Mouse (Mus musculus) right cerebral cortex, postnatal 14 days (tissue): ENCODE measurements at regions not wholly inside any gene's neighbourhood (a gene's known extent, or its start where the extent isn't known, plus 50 kb on each side); places are given as distances from the start of the nearest gene placed in this dataset.

Experiments used
- DNase-seq: peaks from one replicate; pipeline ENCODE4 v3.0.0; 2022

- no peak for DNase-seq
Measured at GRCm38 (mm10) chr3:130977921-130978700, 132.2 kb upstream of the Lef1 start.

- DNase-seq, result no peak
Measured at GRCm38 (mm10) chr3:130976206-130976605, 134.1 kb upstream of the Lef1 start.

DNA sequence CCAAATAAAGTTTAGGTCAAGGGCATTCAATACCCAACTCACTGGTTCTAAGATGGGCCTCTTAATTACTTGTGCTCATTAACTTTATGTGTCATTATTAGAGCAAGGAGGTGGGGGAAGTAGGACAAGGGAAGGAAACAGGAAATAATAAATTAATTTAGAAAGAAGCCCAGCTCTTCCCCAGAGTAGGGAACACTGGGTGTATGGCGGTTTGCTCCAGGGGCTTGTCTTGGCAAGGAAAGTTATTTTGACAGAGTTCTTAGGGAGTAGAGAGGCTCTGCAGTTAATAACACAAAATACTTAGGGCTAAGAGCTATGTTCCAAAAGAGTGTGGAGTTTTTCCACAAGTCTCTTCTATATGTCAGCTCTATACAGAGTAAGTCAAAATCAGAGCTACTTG is 135.0 kb upstream of the Lef1 start:
- no peak for DNase-seq

- DNase-seq, result no peak
Measured at GRCm38 (mm10) chr3:130972126-130972525, 138.1 kb upstream of the Lef1 start.

- DNase-seq, result no peak
Measured at GRCm38 (mm10) chr3:130965275-130965674, 145.0 kb upstream of the Lef1 start.

GRCm38 (mm10) chr3:130964088-130964487 is 146.2 kb upstream of the Lef1 start:
- DNase-seq, result no peak

DNA sequence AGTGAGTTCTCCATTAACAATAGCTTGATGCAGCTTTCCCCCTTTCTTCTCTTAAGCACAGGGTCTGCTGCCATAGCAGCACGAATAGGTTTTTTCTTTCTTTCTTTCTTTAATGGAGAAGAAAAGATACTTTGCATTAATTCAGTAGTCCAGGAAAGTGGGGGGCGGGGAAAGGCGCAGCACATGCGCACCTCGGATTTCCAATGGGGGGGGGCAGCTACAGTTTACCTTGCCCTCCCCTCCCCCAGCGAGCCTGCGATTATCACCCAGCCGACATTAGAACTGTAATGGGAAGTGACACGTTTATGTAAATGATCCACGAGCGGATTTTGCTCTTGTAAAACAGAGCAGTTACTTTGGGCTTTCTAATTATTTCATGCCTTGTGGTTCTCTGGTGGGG is 146.6 kb upstream of the Lef1 start:
- peak; percentile 31 for DNase-seq

- DNase-seq, result no peak
Measured at GRCm38 (mm10) chr3:130962701-130963472, 147.4 kb upstream of the Lef1 start.

- DNase-seq, result no peak
Measured at GRCm38 (mm10) chr3:130962151-130962633, 148.1 kb upstream of the Lef1 start.

GRCm38 (mm10) chr3:130961704-130962103 is 148.6 kb upstream of the Lef1 start:
- DNase-seq, result no peak

DNA sequence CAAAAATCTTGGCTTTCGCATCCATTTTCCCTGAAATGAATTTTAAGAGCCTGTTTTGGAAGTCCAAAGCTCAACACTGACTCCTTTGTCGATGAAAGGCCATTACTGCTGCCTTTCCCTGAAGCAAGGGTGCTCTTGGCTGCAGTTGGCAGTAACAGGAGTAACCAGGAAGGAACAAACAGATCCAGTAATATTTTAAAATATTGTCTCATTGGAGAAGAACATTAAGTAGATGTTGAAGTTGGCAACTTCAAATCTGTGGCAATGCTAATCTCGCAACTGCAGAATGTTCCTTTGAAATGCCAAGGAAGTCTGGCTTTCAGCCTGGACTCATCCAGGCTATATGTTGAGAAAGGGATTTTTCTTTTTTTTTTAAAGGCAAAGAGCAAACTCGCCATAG is 154.3 kb upstream of the Lef1 start:
- DNase-seq, result no peak

DNA sequence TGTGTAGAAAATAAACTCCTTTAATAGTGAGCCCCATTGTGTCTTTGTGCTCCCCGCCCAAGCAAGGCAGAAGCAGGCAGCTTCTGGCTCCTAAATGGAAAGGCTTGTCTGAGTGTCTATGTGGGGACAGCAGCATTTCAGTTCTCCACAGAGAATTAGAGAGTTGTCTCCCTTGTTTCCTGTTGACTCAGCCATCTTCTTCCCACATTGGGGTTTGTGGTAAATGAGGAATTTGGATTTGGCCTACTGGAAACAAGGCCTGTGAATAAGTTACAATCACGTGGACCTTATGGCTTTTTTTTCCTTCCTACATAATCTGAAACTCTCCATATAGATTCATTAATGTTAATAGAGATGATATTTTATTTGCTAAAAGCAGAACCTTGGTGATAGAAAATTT is 158.9 kb upstream of the Lef1 start:
- no peak for DNase-seq

DNA sequence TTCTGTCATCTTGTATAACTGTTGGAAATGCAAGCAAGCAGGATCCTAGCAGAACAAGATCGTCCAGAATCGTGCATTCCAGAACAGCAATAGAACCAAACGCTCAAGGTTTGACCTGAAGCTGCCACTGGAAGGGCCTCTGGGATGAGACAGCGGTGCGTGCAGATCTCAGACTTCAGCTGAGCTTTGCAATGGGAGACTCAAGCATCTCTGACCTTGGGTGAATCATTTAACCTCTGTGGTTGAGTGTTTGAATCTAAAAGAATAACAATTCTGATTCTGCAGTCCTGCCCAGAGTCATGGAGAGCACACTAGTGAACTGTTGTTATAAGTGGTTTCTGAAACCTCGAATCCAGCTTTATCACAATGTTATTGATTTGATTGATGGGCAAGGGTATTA is 159.4 kb upstream of the Lef1 start:
- no peak for DNase-seq

DNA sequence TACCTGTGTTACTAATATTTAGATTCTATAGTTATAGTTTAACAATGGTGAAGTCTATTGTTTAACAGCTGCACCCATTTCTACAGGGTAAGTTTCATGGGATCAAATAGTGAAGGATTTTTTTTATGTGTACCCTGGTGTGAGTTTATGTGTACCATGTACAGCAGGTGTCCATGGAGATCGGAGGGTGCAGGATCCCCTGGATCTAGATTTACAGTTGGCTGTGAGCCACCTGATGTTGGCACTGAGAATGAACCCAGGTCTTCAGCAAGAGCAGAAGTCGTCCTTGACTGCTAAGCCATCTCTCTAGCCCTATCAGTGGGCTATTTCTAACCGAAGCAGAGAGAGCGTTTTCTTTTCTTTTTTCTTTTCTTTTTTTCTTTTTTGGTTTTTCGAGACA is 162.4 kb upstream of the Lef1 start:
- DNase-seq, result no peak

- DNase-seq, result no peak
Measured at GRCm38 (mm10) chr3:130947277-130947606, 163.0 kb upstream of the Lef1 start.

GRCm38 (mm10) chr3:130946576-130947276 is 163.5 kb upstream of the Lef1 start:
- no peak for DNase-seq

DNA sequence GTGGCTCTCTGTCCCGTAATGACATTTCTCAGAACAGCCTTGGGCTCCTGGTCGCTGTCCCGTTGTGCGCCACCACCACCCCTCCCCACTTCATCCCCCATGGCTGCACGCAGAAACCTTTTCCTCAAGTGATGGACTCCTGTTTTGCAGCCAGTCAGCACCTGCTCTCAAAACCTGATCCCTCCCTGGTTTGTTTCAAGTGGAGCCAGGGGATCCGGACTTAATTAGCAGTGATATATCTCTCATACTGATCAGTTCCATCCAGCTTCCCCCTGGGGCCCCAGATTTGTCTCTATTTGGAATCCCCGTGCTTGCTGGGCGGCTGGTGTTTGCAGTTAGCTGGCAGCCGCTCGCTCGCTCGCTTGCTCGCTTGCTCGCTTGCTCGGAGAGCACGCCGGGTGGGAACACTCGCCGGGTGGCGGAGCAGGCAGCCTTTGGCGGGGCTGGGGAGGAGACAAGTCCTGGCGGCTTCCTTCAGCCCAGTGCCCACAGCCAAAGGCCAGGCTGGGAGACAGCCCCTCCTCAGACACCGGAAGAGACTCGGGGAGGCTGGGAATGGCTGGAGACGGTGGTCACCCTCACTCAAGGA is 164.3 kb upstream of the Lef1 start:
- peak; percentile 25 for DNase-seq

DNA sequence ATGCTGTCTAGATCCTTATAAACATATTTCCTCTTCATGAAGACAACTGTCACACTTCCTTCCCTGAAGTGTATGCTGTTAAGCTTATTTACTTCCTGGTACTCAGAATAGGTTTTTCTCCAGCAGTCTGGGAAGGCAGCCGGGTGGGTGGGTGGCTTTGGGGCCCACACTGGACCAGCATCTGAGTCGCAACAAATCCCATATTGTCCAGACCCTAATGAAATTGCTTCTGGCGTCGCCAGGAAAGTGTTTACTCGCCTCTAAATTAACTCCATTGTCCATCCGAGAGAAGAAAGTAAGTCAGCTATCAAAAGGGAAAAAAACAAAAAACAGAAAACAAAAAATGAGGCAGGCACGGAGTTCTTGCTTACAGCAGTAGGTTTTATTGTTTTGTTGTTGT is 164.9 kb upstream of the Lef1 start:
- no peak for DNase-seq

DNA sequence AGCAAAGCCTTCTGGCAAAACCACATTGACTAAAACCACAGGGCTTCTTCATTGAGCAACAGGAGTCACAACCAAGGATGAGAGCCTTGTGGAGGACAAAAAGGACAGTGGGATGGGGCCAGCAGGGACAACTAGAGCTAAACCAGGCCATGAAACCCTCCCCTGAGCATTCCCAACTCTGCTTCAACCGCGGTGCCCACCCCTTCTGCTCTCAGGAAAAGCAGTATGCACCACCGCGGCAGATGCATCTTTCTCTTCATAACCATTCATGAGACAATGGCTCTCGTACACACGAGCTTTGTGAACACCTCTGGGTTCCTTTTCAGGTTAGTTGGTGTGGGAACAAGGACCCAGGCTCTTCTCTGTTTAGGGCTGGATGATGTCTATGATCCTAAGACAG is 166.0 kb upstream of the Lef1 start:
- DNase-seq, result no peak

DNA sequence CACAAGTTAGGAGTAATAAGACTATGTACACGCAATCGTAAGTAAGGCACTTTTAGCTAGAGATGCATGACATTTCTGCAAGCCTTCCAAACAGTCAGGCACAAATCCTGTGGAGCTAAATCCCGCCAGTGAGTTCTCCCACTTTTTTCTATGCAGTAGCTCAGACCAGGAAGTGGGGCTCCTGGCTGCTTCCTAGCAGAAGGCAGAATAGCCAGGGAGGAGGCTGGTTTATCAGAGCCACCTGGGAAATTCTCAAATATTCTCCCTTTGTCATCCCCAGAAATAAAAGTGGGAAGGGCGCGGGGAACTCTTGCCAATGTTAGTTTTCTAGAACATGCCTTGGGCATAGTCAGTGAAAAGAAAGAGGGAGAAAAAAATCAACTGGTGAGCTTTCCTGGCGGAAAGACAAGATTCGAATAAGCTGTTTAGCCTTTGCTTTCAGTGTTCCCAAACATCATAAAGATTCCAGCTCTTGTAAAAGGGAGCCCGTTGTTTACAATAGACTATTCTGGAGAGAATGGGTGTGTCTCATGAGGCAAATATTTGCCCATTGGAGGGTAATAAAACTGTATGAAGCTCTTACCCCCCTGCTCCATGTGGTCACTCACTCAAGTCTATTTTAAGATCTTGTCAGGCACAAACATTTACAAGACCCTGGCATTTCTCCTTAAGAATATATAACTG is 167.2 kb upstream of the Lef1 start:
- no peak for DNase-seq

DNA sequence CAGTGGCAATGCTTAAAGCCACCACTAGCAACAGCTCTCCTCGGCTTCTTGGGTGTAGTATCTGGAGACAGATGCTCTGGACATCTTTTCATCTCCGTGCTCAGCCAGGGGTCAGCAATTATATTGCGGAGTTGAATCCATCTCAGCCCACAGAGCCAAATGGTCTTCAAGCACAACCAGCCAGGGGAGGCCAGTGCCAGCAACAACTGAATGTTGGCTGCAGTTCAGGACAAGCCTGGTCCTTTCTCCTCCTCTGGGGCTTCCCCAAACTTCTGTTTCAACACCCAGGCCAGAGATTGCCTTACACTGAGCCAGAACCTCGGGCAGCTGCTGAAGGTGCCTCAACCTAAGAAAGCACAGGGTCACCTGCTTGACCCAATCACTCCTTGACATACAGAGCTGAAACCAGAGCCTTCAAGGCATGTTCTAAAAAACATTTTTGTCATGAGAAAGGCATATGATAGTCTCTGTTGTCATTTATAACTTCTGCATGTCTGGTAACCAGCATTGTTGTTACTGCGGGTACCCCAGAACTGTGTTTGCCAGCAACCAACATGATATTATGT is 169.9 kb upstream of the Lef1 start:
- no peak for DNase-seq

- DNase-seq, result no peak
Measured at GRCm38 (mm10) chr3:130936980-130937379, 173.3 kb upstream of the Lef1 start.
